Mouse (Mus musculus): ENCODE results near the gene Jakmip3. TPM values are rescaled to one million over a fixed set of nuclear protein-coding genes. Genes with fewer than 3 reads are reported as not detected.

Gene Jakmip3
- polyA plus RNA-seq, 1 experiment: not detected

GRCm38 (mm10) chr7:139105705-139106104 lies 165.2 kb downstream of the Jakmip3 start:
- Histone ChIP-seq H3K27me3 (ENCODE audit: control insufficient read depth) (no peaks in the 10 kb centered on the region), H3K9me3 (ENCODE audit: control insufficient read depth, low read length) (no peaks in the 10 kb centered on the region), H3K4me1 (ENCODE audit: control insufficient read depth) (no peaks in the 10 kb centered on the region), H3K36me3 (ENCODE audit: control insufficient read depth) (no peaks in the 10 kb centered on the region), H3K4me3 (replicated peaks) (no peak overlapping the region)
- TF ChIP-seq GATA1 (IDR thresholded peaks at IDR 0.05; ENCODE audit: low read length) (no peak), TAL1 (IDR thresholded peaks at IDR 0.05; ENCODE audit: low read length) (no peak)

- TF ChIP-seq TAL1 (IDR thresholded peaks at IDR 0.05; ENCODE audit: low read length) (no peak), GATA1 (IDR thresholded peaks at IDR 0.05; ENCODE audit: low read length) (no peak)
- no peaks in the 10 kb centered on the region for H3K9me3 ChIP-seq (ENCODE audit: control insufficient read depth, low read length)
- no peaks in the 10 kb centered on the region for H3K27me3 ChIP-seq (ENCODE audit: control insufficient read depth)
- no peaks in the 10 kb centered on the region for H3K36me3 ChIP-seq (ENCODE audit: control insufficient read depth)
- H3K4me1 ChIP-seq (ENCODE audit: control insufficient read depth): no peaks in the 10 kb centered on the region
- no peak overlapping the region for H3K4me3 ChIP-seq (replicated peaks)
Observed at GRCm38 (mm10) chr7:139107908-139108650, 167.5 kb downstream of the Jakmip3 start.

- no peak overlapping the region for H3K4me3 ChIP-seq (replicated peaks)
- H3K9me3 ChIP-seq (ENCODE audit: control insufficient read depth, low read length): no peaks in the 10 kb centered on the region
- no peaks in the 10 kb centered on the region for H3K4me1 ChIP-seq (ENCODE audit: control insufficient read depth)
- TF ChIP-seq TAL1 (IDR thresholded peaks at IDR 0.05; ENCODE audit: low read length) (no peak), GATA1 (IDR thresholded peaks at IDR 0.05; ENCODE audit: low read length) (no peak)
- H3K27me3 ChIP-seq (ENCODE audit: control insufficient read depth): no peaks in the 10 kb centered on the region
- H3K36me3 ChIP-seq (ENCODE audit: control insufficient read depth): no peaks in the 10 kb centered on the region
Observed at GRCm38 (mm10) chr7:139119152-139119774, 178.7 kb downstream of the Jakmip3 start.

- Histone ChIP-seq H3K27me3 (ENCODE audit: control insufficient read depth) (no peaks in the 10 kb centered on the region), H3K4me1 (ENCODE audit: control insufficient read depth) (no peaks in the 10 kb centered on the region), H3K4me3 (replicated peaks) (no peak overlapping the region), H3K9me3 (ENCODE audit: control insufficient read depth, low read length) (no peaks in the 10 kb centered on the region), H3K36me3 (ENCODE audit: control insufficient read depth) (no peaks in the 10 kb centered on the region)
- no peak for TF ChIP-seq TAL1 (IDR thresholded peaks at IDR 0.05; ENCODE audit: low read length)
- no peak for TF ChIP-seq GATA1 (IDR thresholded peaks at IDR 0.05; ENCODE audit: low read length)
Observed at GRCm38 (mm10) chr7:139119775-139120153, 179.2 kb downstream of the Jakmip3 start.

GRCm38 (mm10) chr7:139125881-139126280 lies 185.4 kb downstream of the Jakmip3 start:
- H3K27me3 ChIP-seq (ENCODE audit: control insufficient read depth): no peaks in the 10 kb centered on the region

GRCm38 (mm10) chr7:139126549-139126948 lies 186.0 kb downstream of the Jakmip3 start:
- H3K9me3 ChIP-seq (ENCODE audit: control insufficient read depth, low read length): no peaks in the 10 kb centered on the region
- no peak overlapping the region for H3K4me3 ChIP-seq (replicated peaks)
- no peak for TF ChIP-seq GATA1 (IDR thresholded peaks at IDR 0.05; ENCODE audit: low read length)
- TF ChIP-seq TAL1 (IDR thresholded peaks at IDR 0.05; ENCODE audit: low read length): no peak
- no peaks in the 10 kb centered on the region for H3K4me1 ChIP-seq (ENCODE audit: control insufficient read depth)
- H3K27me3 ChIP-seq (ENCODE audit: control insufficient read depth): no peaks in the 10 kb centered on the region
- no peaks in the 10 kb centered on the region for H3K36me3 ChIP-seq (ENCODE audit: control insufficient read depth)

More at GRCm38 (mm10) chr7:139125881-139126280, 185.4 kb downstream of the Jakmip3 start:
- no peaks in the 10 kb centered on the region for H3K36me3 ChIP-seq (ENCODE audit: control insufficient read depth)
- TF ChIP-seq TAL1 (IDR thresholded peaks at IDR 0.05; ENCODE audit: low read length): no peak
- no peak overlapping the region for H3K4me3 ChIP-seq (replicated peaks)
- no peaks in the 10 kb centered on the region for H3K9me3 ChIP-seq (ENCODE audit: control insufficient read depth, low read length)
- no peaks in the 10 kb centered on the region for H3K4me1 ChIP-seq (ENCODE audit: control insufficient read depth)

- Histone ChIP-seq H3K27me3 (ENCODE audit: control insufficient read depth) (no peaks in the 10 kb centered on the region), H3K9me3 (ENCODE audit: control insufficient read depth, low read length) (no peaks in the 10 kb centered on the region), H3K36me3 (ENCODE audit: control insufficient read depth) (no peaks in the 10 kb centered on the region), H3K4me1 (ENCODE audit: control insufficient read depth) (no peaks in the 10 kb centered on the region), H3K4me3 (replicated peaks) (no peak overlapping the region)
- TF ChIP-seq GATA1 (IDR thresholded peaks at IDR 0.05; ENCODE audit: low read length) (no peak), TAL1 (IDR thresholded peaks at IDR 0.05; ENCODE audit: low read length) (no peak)
Observed at GRCm38 (mm10) chr7:139128994-139129393, 188.5 kb downstream of the Jakmip3 start.

- no peak overlapping the region for H3K4me3 ChIP-seq (replicated peaks)
- TF ChIP-seq GATA1 (IDR thresholded peaks at IDR 0.05; ENCODE audit: low read length): no peak
- TF ChIP-seq TAL1 (IDR thresholded peaks at IDR 0.05; ENCODE audit: low read length): no peak
- no peaks in the 10 kb centered on the region for H3K27me3 ChIP-seq (ENCODE audit: control insufficient read depth)
- no peaks in the 10 kb centered on the region for H3K36me3 ChIP-seq (ENCODE audit: control insufficient read depth)
- H3K4me1 ChIP-seq (ENCODE audit: control insufficient read depth): no peaks in the 10 kb centered on the region
- no peaks in the 10 kb centered on the region for H3K9me3 ChIP-seq (ENCODE audit: control insufficient read depth, low read length)
Observed at GRCm38 (mm10) chr7:139130361-139130760, 189.8 kb downstream of the Jakmip3 start.

- TF ChIP-seq GATA1 (IDR thresholded peaks at IDR 0.05; ENCODE audit: low read length): no peak
- TF ChIP-seq TAL1 (IDR thresholded peaks at IDR 0.05; ENCODE audit: low read length): no peak
- Histone ChIP-seq H3K4me3 (replicated peaks) (no peak overlapping the region), H3K36me3 (ENCODE audit: control insufficient read depth) (no peaks in the 10 kb centered on the region), H3K27me3 (ENCODE audit: control insufficient read depth) (no peaks in the 10 kb centered on the region), H3K4me1 (ENCODE audit: control insufficient read depth) (no peaks in the 10 kb centered on the region), H3K9me3 (ENCODE audit: control insufficient read depth, low read length) (no peaks in the 10 kb centered on the region)
Observed at GRCm38 (mm10) chr7:139131538-139131937, 191.0 kb downstream of the Jakmip3 start.
